Mouse (Mus musculus) bone marrow, adult 2 months (tissue): Measurements from ENCODE around the gene Farp1. TPM values are rescaled to one million over a fixed set of nuclear protein-coding genes. Genes with fewer than 3 reads are reported as not detected.
"Not testable (repeated sequence)": the region's sequence is repeated elsewhere in the genome, so short reads cannot be mapped to it uniquely, and the experiment has no call there.

Source experiments
- H3K27ac ChIP-seq: fragments of 200-500 bp; 2 replicates; pipeline ENCODE4 v1.5.1; 2012; ENCODE audit warnings: low read depth, mild to moderate bottlenecking, control low read depth, inconsistent platforms, low read length; ENCODE audit not compliant: control insufficient read depth, poor library complexity, insufficient read depth
- H3K4me1 ChIP-seq: fragments of 200-500 bp; 2 replicates; pipeline ENCODE4 v1.6.1; 2011; ENCODE audit warnings: low read length; ENCODE audit not compliant: control insufficient read depth, insufficient read depth
- H3K4me3 ChIP-seq: fragments of 200-500 bp; replicated peaks from 2 replicates; pipeline ENCODE3; 2011; ENCODE audit warnings: mild to moderate bottlenecking, low read depth, low read length, control low read depth; ENCODE audit not compliant: control insufficient read depth
- CTCF ChIP-seq: fragments of 200-500 bp; IDR thresholded peaks from 2 replicates; pipeline ENCODE4 v1.5.1; 2011; ENCODE audit warnings: low read length, control low read depth; ENCODE audit not compliant: control insufficient read depth, insufficient read depth
- POLR2A ChIP-seq: fragments of 200-500 bp; IDR thresholded peaks from 2 replicates; pipeline ENCODE4 v1.6.1; 2011; ENCODE audit warnings: low read depth, mild to moderate bottlenecking, control low read depth, low read length, borderline replicate concordance; ENCODE audit not compliant: control insufficient read depth
- WGBS: fragments of 180-500 bp; shearing (Covaris S2); methylation state at CpG from one replicate; pipeline ENCODE4 v1.1.7; 2018; 5-methylcytosine and 5-hydroxymethylcytosine counted together
- polyA plus RNA-seq: library from polyadenylated mRNA; stranded (reverse); fragments of >200 nt; gene quantifications from 2 replicates; pipeline ENCODE4 v1.2.4, GENCODE M21; 2011; ENCODE audit warnings: low replicate concordance; ENCODE audit not compliant: missing spikeins, insufficient read depth, insufficient read length

Farp1 gene
- polyA plus RNA-seq, 1 experiment: 4.2 TPM

DNA sequence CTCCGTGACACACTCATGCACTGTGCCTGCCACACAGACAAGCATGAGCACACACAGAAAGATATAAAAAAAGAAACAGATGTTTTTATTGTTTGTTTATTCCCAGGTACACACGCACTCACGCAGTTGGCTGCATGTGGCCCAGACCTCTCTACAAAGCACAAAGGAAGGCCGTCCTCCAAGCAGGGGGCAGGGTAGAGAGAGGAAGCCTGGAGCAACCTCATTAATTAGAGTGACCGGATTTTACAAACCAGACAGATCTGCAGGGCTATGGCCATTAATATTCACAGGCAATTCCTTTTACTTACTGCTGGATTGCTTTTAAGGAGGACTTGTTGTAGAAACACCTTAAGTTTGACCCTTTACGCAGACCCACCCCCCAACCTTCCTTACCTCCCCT is 142.9 kb downstream of the Farp1 start:
- 88% methylated on average over 6 of the region's 6 CpGs for WGBS
- TF ChIP-seq POLR2A: no peak
- no peak for TF ChIP-seq CTCF
- Histone ChIP-seq H3K27ac (no peak overlapping the region), H3K4me3 (no peak overlapping the region), H3K4me1 (peaks cover 4% of the 10 kb centered on the region; the same call in 1 of the 2 replicates)

DNA sequence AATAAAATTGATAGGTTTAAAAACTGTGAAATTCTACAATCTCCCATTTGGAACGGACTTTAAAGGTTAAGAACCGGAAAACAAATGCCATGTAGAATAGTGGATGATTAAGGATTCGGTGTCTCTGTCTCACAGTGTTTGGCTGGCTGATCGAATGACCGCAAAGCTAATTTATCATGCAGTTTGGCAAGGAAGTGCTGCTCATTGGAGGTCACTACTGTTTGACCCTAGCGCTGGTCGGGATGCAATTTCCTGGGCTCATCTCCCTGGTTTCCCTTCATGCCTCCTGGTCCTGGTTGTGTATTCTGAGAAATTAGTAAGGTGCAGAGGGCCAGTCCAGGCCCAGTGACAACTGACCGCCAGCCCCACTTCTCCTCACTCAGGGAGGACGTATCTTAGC is 145.6 kb downstream of the Farp1 start:
- H3K4me3 ChIP-seq: no peak overlapping the region
- peaks cover 1% of the 10 kb centered on the region; the same call in 1 of the 2 replicates for H3K4me1 ChIP-seq
- TF ChIP-seq POLR2A: no peak
- TF ChIP-seq CTCF: no peak

GRCm38 (mm10) chr14:121181798-121182197 is 146.8 kb downstream of the Farp1 start:
- TF ChIP-seq POLR2A (no peak), CTCF (no peak)
- Histone ChIP-seq H3K4me1 (0 out of 2 replicates have a peak, but pooled peaks cover 1% of the 10 kb centered on the region), H3K27ac (no peak overlapping the region), H3K4me3 (no peak overlapping the region)
- WGBS: 82% methylated on average over 4 of the region's 4 CpGs

More for the DNA sequence above, 145.6 kb downstream of the Farp1 start:
- 90% methylated on average over 9 of the region's 9 CpGs for WGBS
- H3K27ac ChIP-seq: no peak overlapping the region

- Histone ChIP-seq H3K27ac (no peak overlapping the region), H3K4me1 (0 out of 2 replicates have a peak, but pooled peaks cover 1% of the 10 kb centered on the region), H3K4me3 (no peak overlapping the region)
- 79% methylated on average over 8 of the region's 8 CpGs for WGBS
- TF ChIP-seq CTCF (no peak), POLR2A (no peak)
Measured at GRCm38 (mm10) chr14:121182967-121183366, 148.0 kb downstream of the Farp1 start.

GRCm38 (mm10) chr14:121183414-121184130 is 148.6 kb downstream of the Farp1 start:
- 75% methylated on average over 8 of the region's 8 CpGs for WGBS
- no peak for TF ChIP-seq POLR2A
- TF ChIP-seq CTCF: no peak
- Histone ChIP-seq H3K27ac (no peak overlapping the region), H3K4me1 (0 out of 2 replicates have a peak, but pooled peaks cover 1% of the 10 kb centered on the region), H3K4me3 (no peak overlapping the region)

DNA sequence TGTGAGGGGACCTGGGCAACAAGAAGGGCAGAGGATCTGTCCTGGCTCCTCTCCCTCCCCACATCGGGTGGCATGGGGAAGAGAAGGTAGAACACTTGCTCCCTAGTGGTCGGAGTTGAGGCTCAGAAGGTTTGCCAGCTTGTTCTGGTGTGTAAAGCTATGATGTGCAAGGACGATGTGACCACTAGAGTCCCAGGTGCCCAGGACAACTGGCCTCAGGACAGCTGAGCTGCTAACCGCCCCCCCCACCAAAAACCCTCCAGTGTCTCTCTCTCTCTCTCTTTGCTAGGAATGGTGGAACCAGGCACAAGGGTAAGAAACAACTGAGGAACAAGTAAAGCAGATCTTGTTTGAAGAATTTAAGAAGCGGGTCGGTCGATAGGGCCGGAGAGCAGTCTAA is 149.4 kb downstream of the Farp1 start:
- no peak overlapping the region for H3K4me3 ChIP-seq
- peaks cover 1% of the 10 kb centered on the region; the same call in 1 of the 2 replicates for H3K4me1 ChIP-seq
- no peak for TF ChIP-seq CTCF
- 86% methylated on average over 8 of the region's 8 CpGs for WGBS
- no peak overlapping the region for H3K27ac ChIP-seq

DNA sequence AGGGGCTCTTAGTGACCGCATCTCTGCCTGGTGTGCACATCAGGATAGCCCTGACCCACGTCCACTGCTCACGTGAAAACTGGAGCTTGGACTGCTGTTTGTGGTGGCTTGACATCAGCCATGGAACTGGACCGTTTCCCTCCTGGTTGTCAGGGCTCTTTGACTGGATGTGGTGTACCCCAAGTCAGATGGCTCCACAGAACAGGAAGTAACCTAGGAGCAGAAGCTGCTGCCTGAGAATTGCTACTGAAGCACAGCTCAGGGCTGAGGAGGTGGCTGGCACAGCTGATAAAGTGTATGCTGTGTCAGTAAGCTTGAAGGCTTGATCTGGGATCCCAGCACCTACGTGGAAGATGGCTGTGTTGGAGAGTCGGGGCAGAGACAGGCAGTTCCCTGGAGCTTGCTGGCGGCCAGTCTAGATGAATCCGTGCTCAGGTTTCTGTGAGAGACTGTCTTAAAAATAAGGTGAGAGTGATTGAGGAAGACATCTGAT is 151.4 kb downstream of the Farp1 start:
- Histone ChIP-seq H3K27ac (no peak overlapping the region), H3K4me1 (peaks cover 1% of the 10 kb centered on the region; the same call in 1 of the 2 replicates), H3K4me3 (no peak overlapping the region)
- 30% methylated on average over 8 of the region's 8 CpGs for WGBS
- TF ChIP-seq POLR2A: no peak
- TF ChIP-seq CTCF: no peak

DNA sequence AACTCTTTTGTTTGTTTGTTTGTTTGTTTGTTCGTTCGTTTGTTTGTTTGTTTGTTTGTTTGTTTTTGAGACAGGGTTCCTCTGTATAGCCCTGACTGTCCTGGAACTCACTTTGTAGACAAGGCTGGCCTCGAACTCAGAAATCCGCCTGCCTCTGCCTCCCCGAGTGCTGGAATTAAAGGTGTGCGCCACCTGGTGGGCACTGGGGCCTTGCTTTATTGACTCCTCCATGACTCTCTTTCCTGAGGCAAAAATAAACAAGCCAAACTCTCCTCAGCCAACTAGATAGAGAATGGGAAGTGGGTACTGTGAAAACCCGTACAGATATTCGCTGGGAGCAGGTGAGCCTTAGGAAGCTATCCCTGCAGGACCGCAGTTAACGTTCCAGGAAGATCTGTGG is 154.8 kb downstream of the Farp1 start:
- not testable (repeated sequence) for H3K4me1 ChIP-seq, H3K4me3 ChIP-seq, H3K27ac ChIP-seq
- 85% methylated on average over 10 of the region's 10 CpGs for WGBS

DNA sequence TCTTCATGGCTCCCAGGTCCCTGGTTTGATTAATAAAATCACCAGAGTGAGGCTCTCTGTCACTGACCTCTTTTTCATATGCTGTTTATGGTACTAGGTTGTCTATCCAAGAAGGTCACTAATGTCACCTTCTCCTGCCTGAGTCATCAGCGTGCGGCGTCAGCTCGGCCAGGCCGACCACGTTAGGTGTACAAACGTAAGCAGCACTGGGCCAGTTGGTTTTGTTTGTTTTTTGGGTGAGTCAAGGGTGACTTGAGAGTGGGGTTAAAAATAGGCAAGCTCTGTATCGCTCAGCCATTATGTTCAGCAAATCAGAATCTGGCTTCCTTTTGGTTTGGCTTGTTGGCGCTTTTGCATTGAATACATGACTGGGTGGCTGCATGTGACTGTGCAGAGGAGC is 155.4 kb downstream of the Farp1 start:
- no peak overlapping the region for H3K4me3 ChIP-seq
- H3K4me1 ChIP-seq: peaks cover 1% of the 10 kb centered on the region; the same call in 1 of the 2 replicates
- no peak overlapping the region for H3K27ac ChIP-seq
- no peak for TF ChIP-seq CTCF
- 83% methylated on average over 9 of the region's 9 CpGs for WGBS
